Mouse (Mus musculus) left cerebral cortex, adult 8-10 months (tissue): ENCODE data around the gene Nipsnap2. TPM values are rescaled to one million over a fixed set of nuclear protein-coding genes. Genes with fewer than 3 reads are reported as not detected.
"Not testable (repeated sequence)": the region's sequence is repeated elsewhere in the genome, so short reads cannot be mapped to it uniquely, and the experiment has no call there.

Experiments
- DNase-seq, 2 experiments: peaks; one replicate each; pipeline ENCODE4 v3.0.0; 2022; ENCODE audit warnings: low spot score in 2 of 2
- total RNA-seq, 4 experiments: library from RNA; stranded (reverse); gene quantifications; 2 replicates each; pipeline ENCODE4 v1.2.4; 2022

Gene Nipsnap2
- total RNA-seq = 10 to 100 TPM; 87.2 to 95.0 (median 91.5) TPM

GRCm38 (mm10) chr5:129724834-129725773, at the start of gene Nipsnap2:
TSS of gene Nipsnap2 (plus strand) at chr5:129725063.
- DNase-seq = peak; percentile 86 to 93

GRCm38 (mm10) chr5:129685141-129685540, 39.7 kb upstream of the Nipsnap2 start:
- DNase-seq = not testable (repeated sequence)

GRCm38 (mm10) chr5:129687621-129688020, 37.2 kb upstream of the Nipsnap2 start:
- DNase-seq = no peak

GRCm38 (mm10) chr5:129690528-129690927, 34.3 kb upstream of the Nipsnap2 start:
- DNase-seq = no peak

GRCm38 (mm10) chr5:129700506-129700905, 24.4 kb upstream of the Nipsnap2 start:
- DNase-seq = no peak

GRCm38 (mm10) chr5:129701706-129702105, 23.2 kb upstream of the Nipsnap2 start:
- no peak for DNase-seq

GRCm38 (mm10) chr5:129703368-129703767, 21.5 kb upstream of the Nipsnap2 start:
- DNase-seq = no peak

GRCm38 (mm10) chr5:129708412-129708811, 16.5 kb upstream of the Nipsnap2 start, which contains the start of gene Sept14:
TSS of gene Sept14 (minus strand) at chr5:129708512.
- DNase-seq = no peak

- DNase-seq = peak; percentile 78 to 89
Measured at GRCm38 (mm10) chr5:129715326-129715861, 9.5 kb upstream of the Nipsnap2 start, which contains the start of gene Mrps17. TSS of gene Mrps17 (plus strand) at chr5:129715497.

GRCm38 (mm10) chr5:129717016-129717415, 7.8 kb upstream of the Nipsnap2 start:
- DNase-seq = no peak

- no peak for DNase-seq
Measured at GRCm38 (mm10) chr5:129720176-129720575, 4.7 kb upstream of the Nipsnap2 start.

GRCm38 (mm10) chr5:129724268-129724667, 595 bp upstream of the Nipsnap2 start:
- DNase-seq = no peak

- no peak for DNase-seq
Measured at GRCm38 (mm10) chr5:129725774-129726392, 1.0 kb downstream of the Nipsnap2 start.

GRCm38 (mm10) chr5:129726784-129727183, 1.9 kb downstream of the Nipsnap2 start:
- no peak for DNase-seq

GRCm38 (mm10) chr5:129729286-129729685, 4.4 kb downstream of the Nipsnap2 start:
- no peak for DNase-seq

GRCm38 (mm10) chr5:129730344-129730743, 5.5 kb downstream of the Nipsnap2 start:
- DNase-seq = no peak

GRCm38 (mm10) chr5:129731021-129731420, 6.2 kb downstream of the Nipsnap2 start:
- no peak for DNase-seq

- no peak for DNase-seq
Measured at GRCm38 (mm10) chr5:129740976-129741375, 16.1 kb downstream of the Nipsnap2 start.

- DNase-seq = no peak
Measured at GRCm38 (mm10) chr5:129742903-129743488, 18.1 kb downstream of the Nipsnap2 start.

GRCm38 (mm10) chr5:129744050-129744449, 19.2 kb downstream of the Nipsnap2 start:
- no peak for DNase-seq

GRCm38 (mm10) chr5:129756886-129757285, 32.0 kb downstream of the Nipsnap2 start:
- DNase-seq = no peak
